Mouse (Mus musculus) cerebellum, adult 2 months (tissue): ENCODE measurements around the gene Rnf31.

Experiments used
- CTCF ChIP-seq: fragments of 200-500 bp; IDR thresholded peaks from 2 replicates; pipeline ENCODE4 v1.5.1; 2011; ENCODE audit warnings: low read depth, mild to moderate bottlenecking, control low read depth, low read length, moderate library complexity, borderline replicate concordance; ENCODE audit not compliant: insufficient read depth
- POLR2A ChIP-seq: fragments of 200-500 bp; IDR thresholded peaks from 2 replicates; pipeline ENCODE4 v1.6.1; 2011; ENCODE audit warnings: low read length, control low read depth, borderline replicate concordance; ENCODE audit not compliant: insufficient read depth

DNA sequence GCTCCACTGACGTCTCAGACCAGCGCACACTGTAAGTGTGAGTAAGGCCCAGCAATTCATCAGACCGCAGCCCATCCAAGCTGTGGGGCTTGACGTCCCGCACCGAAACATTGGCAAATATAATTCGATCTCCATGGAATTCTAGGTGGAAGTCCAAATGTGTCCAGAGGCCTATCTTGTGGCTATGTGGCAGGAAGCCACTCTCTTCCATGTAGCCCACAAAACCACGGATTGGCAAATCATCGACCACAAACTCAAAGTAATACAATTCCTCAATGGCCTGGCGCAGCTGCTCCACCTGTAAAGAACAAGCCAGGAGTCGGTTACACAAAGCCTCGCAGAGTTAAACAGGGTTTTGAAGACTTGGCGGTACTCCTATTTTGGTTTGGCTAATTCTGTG, 49.8 kb downstream of the Rnf31 start:
- TF ChIP-seq CTCF (no peak), POLR2A (no peak)
